Mouse (Mus musculus) liver, embryonic 14.5 days (tissue): ENCODE measurements around the gene Nlrp4f.

Source experiments
- CTCF ChIP-seq: IDR thresholded peaks from 2 replicates; pipeline ENCODE4 v1.5.1; 2016; ENCODE audit warnings: antibody characterized with exemption, low read depth, control low read depth
- EP300 ChIP-seq: IDR thresholded peaks from 2 replicates; pipeline ENCODE4 v1.6.1; 2016; ENCODE audit warnings: antibody characterized with exemption, low read depth

DNA sequence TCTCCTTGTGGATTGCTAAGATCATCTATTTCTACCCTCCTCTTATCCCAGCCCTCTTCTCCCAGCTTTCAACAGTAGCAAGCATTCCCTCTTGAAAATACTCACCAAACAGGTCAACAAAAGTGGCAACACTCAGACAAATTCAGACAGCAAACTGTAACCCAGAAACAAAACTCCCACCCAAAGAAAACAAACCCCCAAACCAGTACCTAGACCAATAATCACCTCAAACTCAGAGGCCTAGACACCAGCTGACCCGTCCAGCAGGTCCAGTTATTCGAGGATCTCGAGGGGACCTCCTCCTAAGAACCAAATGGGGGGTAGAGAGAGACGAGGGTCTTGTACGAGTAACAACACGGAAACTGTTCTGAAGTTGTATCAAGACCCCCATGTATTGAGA, 20.2 kb upstream of the Nlrp4f start:
- TF ChIP-seq CTCF (no peak), EP300 (no peak)
